Mouse (Mus musculus): Measurements from ENCODE around the gene Gm20388. TPM values are rescaled to one million over a fixed set of nuclear protein-coding genes. Genes with fewer than 3 reads are reported as not detected.

Gene Gm20388
- total RNA-seq, 2 experiments from 2014 or later: 11.4 to 18.1 TPM

GRCm38 (mm10) chr8:123764671-123765070 lies 3854.0 kb downstream of the Gm20388 start:
- ATAC-seq (replicated peaks; ENCODE audit: low FRiP score, low TSS enrichment, poor library complexity, severe bottlenecking): no peak

DNA sequence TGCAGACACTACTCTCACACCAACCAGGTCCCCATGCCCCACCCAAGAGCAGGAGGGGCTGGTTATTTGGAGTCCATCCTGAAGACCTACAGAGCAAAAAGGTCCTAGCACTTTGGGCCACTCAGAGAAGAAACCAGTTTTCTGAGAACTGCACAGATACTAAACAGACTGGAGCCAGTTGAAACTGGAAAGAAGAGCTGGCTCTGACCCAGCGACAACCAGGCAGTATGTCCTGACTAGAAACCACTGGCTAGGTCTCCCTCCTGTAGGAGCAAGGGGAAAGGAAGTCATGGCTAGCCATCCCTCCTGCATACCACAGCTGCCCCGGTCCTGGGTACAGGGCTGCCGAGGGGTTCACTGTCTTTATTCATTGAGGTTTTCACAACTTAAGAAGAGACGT lies 3855.9 kb downstream of the Gm20388 start:
- no peak for ATAC-seq (replicated peaks; ENCODE audit: low FRiP score, low TSS enrichment, poor library complexity, severe bottlenecking)

DNA sequence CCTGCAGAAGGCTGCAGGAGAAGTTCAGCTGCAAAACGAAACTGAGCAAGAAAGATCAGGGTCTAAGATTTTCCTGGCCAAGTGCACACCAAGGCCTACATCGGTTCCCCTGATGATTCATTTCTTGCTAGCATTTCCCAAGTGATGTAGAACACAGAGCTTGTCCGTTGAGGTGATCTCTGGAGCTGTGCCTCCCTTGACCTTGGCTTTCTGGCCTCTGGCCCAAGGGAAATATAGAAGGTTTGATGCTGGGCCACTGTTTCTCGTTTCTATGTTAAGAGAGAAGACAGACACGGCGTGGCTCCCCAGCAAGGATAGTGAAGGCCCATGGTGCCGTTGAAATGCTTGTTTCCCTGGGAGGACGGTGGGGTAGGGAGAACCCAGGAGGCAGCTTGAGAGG lies 3857.2 kb downstream of the Gm20388 start:
- ATAC-seq (replicated peaks; ENCODE audit: low FRiP score, low TSS enrichment, poor library complexity, severe bottlenecking): no peak

DNA sequence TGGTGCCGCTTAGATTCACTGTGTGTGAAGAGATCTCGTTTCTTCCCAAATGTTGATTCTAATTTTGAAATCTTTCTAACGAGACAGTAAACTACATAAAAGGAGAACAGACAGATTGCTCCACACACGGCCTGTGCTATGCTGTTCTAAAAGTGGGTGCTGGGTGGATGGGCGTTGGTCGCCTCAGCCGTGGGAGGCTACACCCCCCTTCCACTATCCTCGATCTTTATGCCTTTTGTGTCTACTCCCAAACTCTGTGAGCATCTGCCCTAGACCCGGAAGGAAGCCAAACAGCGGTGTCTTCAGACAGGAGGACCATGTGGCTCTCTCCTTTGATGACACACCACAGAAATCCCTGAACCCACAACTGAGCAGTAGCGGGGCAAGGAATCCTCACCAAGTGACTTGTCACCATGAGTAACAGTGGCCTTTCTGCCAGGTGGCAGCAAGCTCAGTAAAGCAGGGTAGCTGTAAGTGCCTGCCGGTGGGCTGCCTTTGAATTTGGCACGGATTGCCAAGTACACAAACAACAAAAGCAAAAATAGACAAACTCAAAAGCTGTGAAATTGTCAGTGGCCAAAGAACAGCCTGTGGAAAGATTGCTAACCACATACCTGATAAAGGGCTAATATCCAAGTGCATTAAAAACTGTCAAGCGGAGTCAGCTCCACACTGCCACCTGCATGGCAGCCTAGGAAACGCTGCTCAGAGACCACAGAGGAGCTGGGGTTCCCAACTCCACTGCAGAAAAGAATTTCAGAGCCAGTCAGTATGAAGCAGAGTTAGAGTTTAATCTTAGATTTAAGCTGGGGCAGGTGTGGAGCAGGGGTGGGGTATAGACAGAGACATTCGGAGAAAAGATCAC lies 3858.1 kb downstream of the Gm20388 start:
- ATAC-seq (replicated peaks; ENCODE audit: low FRiP score, low TSS enrichment, poor library complexity, severe bottlenecking): peak; percentile 74; the same call in 1 of the 2 replicates

- no peak for ATAC-seq (replicated peaks; ENCODE audit: low FRiP score, low TSS enrichment, poor library complexity, severe bottlenecking)
Observed at GRCm38 (mm10) chr8:123773468-123773867, 3862.8 kb downstream of the Gm20388 start.

DNA sequence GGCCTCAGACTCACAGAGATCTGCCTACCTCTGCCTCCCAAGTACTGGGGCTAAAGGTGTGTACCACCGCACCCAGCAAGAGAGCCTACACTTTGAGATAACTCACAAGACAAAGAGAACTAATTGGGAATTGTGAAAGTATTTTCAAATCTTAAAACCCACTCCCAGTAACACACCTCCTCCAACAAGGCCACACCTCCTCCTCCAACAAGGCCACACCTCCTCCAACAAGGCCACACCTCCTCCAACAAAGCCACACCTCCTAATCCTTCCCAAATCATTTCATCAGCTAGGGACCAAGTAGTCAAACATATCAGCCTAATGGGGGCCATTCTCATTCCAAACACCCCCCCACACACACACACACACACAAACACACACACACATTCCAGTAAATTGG lies 3863.8 kb downstream of the Gm20388 start:
- no peak for ATAC-seq (replicated peaks; ENCODE audit: low FRiP score, low TSS enrichment, poor library complexity, severe bottlenecking)

DNA sequence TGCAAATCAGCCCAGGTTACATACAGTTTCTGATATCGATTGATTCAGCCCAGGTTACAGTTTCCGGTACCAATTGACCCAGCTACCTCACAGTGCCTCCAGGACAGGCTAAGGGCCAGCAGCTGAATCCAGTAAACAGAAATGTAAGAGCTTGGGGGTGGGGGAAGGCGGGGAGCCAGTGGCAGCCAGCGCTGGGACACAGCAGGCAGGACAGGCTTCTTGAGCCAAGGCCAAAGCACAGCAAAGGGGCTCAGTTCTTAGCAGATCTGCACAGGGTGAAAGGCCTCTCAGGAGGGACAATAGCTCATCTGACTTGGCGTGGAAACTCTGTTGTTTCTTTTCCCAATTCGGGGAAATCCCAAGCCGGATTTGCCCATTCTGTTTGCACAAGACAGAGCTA lies 3866.7 kb downstream of the Gm20388 start:
- no peak for ATAC-seq (replicated peaks; ENCODE audit: low FRiP score, low TSS enrichment, poor library complexity, severe bottlenecking)

- ATAC-seq (replicated peaks; ENCODE audit: low FRiP score, low TSS enrichment, poor library complexity, severe bottlenecking): no peak
Observed at GRCm38 (mm10) chr8:123780471-123780870, 3869.8 kb downstream of the Gm20388 start.

GRCm38 (mm10) chr8:123781256-123781655 lies 3870.6 kb downstream of the Gm20388 start:
- ATAC-seq (replicated peaks; ENCODE audit: low FRiP score, low TSS enrichment, poor library complexity, severe bottlenecking): no peak

- peak; percentile 92 for ATAC-seq (replicated peaks; ENCODE audit: low FRiP score, low TSS enrichment, poor library complexity, severe bottlenecking)
Observed at GRCm38 (mm10) chr8:123783525-123784249, 3873.0 kb downstream of the Gm20388 start.

DNA sequence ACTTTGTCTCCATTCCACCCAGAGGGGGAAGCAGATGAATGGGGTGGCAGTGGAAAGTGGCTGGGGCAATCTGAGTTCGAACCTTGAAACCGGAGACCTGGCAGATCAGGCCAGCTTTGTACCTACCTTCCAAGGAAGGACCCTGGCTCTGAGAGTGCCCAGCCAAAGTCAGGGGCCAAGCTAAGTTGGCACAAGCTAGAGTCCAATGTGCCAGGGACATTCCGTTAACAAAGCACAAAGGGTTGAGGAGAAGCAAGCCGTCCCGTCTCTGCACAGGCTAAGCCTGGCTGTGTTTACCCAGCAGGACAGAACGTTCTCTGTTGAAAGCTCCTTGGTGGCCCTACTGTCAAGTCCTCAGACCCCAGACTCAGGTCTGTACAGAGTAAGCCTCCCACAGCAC lies 3875.5 kb downstream of the Gm20388 start:
- ATAC-seq (replicated peaks; ENCODE audit: low FRiP score, low TSS enrichment, poor library complexity, severe bottlenecking): no peak

DNA sequence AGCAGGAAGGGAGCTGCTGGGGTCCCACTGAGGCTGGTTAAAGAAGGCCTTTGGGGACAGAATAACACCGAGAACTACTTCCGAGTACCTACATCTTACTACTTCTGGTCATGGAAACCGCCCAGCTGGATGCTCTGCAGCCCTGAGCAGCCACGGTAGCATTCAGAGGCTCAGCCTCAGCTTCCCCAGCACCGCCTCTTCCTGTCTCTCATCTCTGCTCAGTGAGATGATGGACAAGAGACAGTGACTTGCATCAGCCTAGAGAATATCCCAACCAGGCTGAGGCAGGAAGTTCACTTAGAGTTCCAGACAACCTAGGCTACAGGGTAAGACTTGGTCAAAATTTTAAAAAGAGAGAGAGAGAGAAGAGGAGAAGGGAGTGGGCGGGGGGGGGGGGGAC lies 3876.0 kb downstream of the Gm20388 start:
- no peak for ATAC-seq (replicated peaks; ENCODE audit: low FRiP score, low TSS enrichment, poor library complexity, severe bottlenecking)

DNA sequence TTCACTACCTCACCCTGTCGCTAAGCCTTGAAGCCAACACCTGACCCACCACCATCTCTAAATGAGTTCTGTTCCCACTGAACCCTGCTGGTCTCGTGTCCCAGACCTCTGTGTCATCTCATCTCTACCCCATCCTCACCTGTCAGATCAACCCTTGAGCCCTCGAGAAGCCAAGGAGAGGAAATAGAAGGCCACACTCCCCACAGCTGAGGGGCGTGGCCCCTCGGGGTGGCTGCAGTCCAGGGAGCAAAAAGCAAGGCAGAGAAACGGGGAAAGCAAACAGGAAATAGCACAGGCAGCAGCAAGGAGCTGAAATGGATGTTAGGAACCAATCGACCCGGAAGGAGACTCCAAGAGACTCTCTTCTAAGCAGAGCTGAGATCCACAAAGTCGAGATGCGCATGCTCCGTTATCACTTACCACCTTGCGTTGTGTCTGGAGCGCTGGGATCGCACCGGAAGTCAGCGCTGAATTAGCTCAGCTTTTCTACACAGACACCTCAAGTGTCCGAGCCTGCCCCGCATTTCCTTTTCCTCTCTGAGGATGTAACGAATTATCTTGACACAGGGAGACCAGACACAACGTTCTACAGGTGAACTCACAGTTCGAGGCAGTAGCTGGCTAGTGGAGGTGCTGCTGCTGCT lies 3876.7 kb downstream of the Gm20388 start:
- peak; percentile 45 for ATAC-seq (replicated peaks; ENCODE audit: low FRiP score, low TSS enrichment, poor library complexity, severe bottlenecking)

DNA sequence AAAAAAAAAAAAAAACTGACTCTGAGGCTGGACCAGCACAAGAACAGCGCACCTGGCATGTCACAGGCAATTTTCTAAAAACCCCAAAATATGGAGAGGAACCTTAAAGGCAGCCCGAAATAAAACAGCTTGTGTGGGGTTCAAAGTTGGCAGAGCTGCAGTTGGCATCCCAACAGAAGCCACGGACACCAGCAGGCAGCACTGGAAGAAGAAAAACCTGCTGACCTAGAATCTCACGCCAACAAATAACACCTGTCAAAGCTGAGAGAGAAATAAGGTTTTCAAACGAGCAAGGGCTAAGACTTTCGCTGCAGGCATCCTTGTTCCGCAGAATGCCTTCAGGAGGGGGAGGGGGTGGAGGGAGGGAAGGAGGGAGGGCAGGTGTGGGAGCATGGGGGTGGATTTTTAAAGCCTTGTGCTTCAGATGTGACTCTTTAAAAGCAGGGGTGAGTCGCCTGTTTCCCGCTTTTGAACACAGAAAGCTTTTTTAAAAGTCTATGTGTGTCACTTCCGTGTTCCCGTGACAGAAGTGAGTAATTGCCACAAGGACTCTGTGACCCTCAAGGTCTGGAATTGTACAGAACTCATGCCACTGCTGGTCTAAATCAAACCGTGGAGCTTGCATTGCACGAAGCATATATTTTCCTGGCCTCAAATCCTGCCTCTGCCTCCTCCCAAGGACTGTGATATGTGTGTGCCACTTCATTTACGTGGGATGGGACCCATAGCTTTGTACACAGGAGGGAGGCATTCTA lies 3878.0 kb downstream of the Gm20388 start:
- ATAC-seq (replicated peaks; ENCODE audit: low FRiP score, low TSS enrichment, poor library complexity, severe bottlenecking): no peak

- ATAC-seq (replicated peaks; ENCODE audit: low FRiP score, low TSS enrichment, poor library complexity, severe bottlenecking): no peak
Observed at GRCm38 (mm10) chr8:123789461-123789860, 3878.8 kb downstream of the Gm20388 start.

DNA sequence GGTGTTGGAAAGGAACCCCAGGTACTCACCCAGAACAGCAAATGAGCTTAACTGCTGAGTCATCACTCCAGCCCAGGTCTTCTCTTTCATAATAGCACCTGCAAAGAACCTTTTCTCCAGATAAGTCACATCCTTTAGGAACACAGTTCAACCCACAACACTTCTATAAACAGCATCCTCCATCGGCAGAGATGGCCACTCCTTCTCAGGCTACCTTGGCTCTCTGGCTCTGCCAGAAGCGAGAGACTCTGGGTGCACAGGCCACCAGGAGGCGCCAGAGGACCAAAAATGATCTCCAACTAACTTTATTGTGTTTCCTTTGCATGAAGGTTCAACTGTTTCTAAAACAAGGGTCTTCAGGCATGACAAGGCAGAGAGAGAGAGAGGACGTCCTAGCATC lies 3879.3 kb downstream of the Gm20388 start:
- peak; percentile 69 for ATAC-seq (replicated peaks; ENCODE audit: low FRiP score, low TSS enrichment, poor library complexity, severe bottlenecking)

DNA sequence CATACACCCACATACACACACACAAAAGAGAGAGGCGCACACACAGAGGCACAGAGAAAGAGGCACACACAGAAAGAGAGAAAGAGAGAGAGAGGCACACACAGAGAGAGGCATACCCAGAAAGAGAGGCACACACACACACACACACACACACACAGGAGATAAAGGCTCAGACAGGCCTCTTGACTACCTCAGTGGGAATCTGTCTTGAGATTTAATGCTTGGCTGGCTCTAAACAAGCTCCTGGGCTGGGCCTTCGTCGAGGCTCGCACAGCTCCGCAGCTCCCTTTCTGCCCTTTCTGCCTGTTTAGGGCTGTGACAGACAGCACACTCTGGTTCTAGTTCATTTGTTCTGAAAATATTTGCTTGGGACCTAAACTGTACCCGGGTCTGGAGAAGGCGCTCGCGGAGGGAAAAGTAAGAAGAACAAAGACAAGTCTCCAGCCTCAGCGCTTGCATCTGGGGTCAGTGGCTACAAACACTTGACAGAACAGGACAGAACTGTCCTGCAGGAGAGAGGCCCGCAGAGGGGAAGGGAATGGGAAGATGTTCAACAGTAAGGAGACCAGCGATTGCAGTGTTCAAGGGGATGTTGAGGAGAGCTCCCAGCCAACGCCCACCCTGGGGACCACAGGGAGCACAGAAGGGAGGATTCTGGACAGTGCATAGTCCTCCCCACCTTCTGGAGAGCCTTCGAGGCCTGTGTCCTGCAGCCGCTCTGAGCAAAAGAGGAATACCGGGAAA lies 3880.6 kb downstream of the Gm20388 start:
- ATAC-seq (replicated peaks; ENCODE audit: low FRiP score, low TSS enrichment, poor library complexity, severe bottlenecking): no peak

- no peak for ATAC-seq (replicated peaks; ENCODE audit: low FRiP score, low TSS enrichment, poor library complexity, severe bottlenecking)
Observed at GRCm38 (mm10) chr8:123791845-123792225, 3881.2 kb downstream of the Gm20388 start.

- no peak for ATAC-seq (replicated peaks; ENCODE audit: low FRiP score, low TSS enrichment, poor library complexity, severe bottlenecking)
Observed at GRCm38 (mm10) chr8:123793900-123794299, 3883.3 kb downstream of the Gm20388 start.

All from megakaryocyte-erythroid progenitor cell, adult 5-6 weeks (primary cell).